Mouse (Mus musculus) stomach, embryonic 14.5 days (tissue): ENCODE results near the gene 9330161L09Rik. TPM values are rescaled to one million over a fixed set of nuclear protein-coding genes. Genes with fewer than 3 reads are reported as not detected.
A peak's percentile ranks its signal among the peaks of the same experiment; 100 is the strongest.

Experiments
- ATAC-seq: fragments of 200-750 bp; cut with Nextera tagmentation; 2 replicates; pipeline ENCODE4 v1.8.0; 2017; ENCODE audit warnings: low read depth, moderate TSS enrichment; ENCODE audit not compliant: insufficient number of reproducible peaks, insufficient read depth, low FRiP score
- H3K27ac ChIP-seq: fragments of 300-500 bp; sonication (generic); 2 replicates; pipeline ENCODE4 v1.5.1; 2014; ENCODE audit warnings: mild to moderate bottlenecking, low read length, moderate library complexity, mixed read lengths
- H3K27me3 ChIP-seq: fragments of 300-500 bp; sonication (generic); 2 replicates; pipeline ENCODE4 v1.6.1; 2014; ENCODE audit warnings: low read length, control low read depth, mixed read lengths; ENCODE audit not compliant: control insufficient read depth, insufficient read depth
- H3K36me3 ChIP-seq: fragments of 300-500 bp; sonication (generic); 2 replicates; pipeline ENCODE4 v1.6.1; 2014; ENCODE audit warnings: mild to moderate bottlenecking, control low read depth, low read length, moderate library complexity, mixed read lengths; ENCODE audit not compliant: control insufficient read depth, insufficient read depth
- H3K4me1 ChIP-seq: fragments of 300-500 bp; sonication (generic); 2 replicates; pipeline ENCODE4 v1.6.1; 2014; ENCODE audit warnings: low read length, control low read depth, mixed read lengths; ENCODE audit not compliant: control insufficient read depth, insufficient read depth
- H3K4me2 ChIP-seq: fragments of 300-500 bp; sonication (generic); replicated peaks from 2 replicates; pipeline ENCODE4 v1.6.1; 2014; ENCODE audit warnings: low read depth, low read length, control low read depth
- H3K4me3 ChIP-seq: fragments of 300-500 bp; sonication (generic); 2 replicates; pipeline ENCODE4 v1.5.1; 2014; ENCODE audit warnings: low read depth, low read length, control low read depth
- H3K9ac ChIP-seq: fragments of 300-500 bp; sonication (generic); replicated peaks from 2 replicates; pipeline ENCODE4 v1.6.1; 2014; ENCODE audit warnings: low read depth, mild to moderate bottlenecking, control low read depth, low read length, moderate library complexity, mixed read lengths
- H3K9me3 ChIP-seq: fragments of 300-500 bp; sonication (generic); 2 replicates; pipeline ENCODE4 v1.6.1; 2016; ENCODE audit warnings: low read depth, low read length, control low read depth; ENCODE audit not compliant: control insufficient read depth
- WGBS: fragments of 180-500 bp; shearing (Covaris S2); extraction: QIAGEN DNeasy Blood & Tissue Kit; methylation state at CpG from one replicate; pipeline ENCODE4 v1.1.7; 2014; 5-methylcytosine and 5-hydroxymethylcytosine counted together
- polyA plus RNA-seq: library from polyadenylated mRNA; unstranded; fragments of >200 nt; fragmentation: Nextera tagmentation; extraction: Ambion mirVana; gene quantifications from 2 replicates; pipeline ENCODE4 v1.2.1, GENCODE M21; 2014

The 9330161L09Rik gene
- polyA plus RNA-seq, 1 experiment from 2014 or later = 0.25 TPM

DNA sequence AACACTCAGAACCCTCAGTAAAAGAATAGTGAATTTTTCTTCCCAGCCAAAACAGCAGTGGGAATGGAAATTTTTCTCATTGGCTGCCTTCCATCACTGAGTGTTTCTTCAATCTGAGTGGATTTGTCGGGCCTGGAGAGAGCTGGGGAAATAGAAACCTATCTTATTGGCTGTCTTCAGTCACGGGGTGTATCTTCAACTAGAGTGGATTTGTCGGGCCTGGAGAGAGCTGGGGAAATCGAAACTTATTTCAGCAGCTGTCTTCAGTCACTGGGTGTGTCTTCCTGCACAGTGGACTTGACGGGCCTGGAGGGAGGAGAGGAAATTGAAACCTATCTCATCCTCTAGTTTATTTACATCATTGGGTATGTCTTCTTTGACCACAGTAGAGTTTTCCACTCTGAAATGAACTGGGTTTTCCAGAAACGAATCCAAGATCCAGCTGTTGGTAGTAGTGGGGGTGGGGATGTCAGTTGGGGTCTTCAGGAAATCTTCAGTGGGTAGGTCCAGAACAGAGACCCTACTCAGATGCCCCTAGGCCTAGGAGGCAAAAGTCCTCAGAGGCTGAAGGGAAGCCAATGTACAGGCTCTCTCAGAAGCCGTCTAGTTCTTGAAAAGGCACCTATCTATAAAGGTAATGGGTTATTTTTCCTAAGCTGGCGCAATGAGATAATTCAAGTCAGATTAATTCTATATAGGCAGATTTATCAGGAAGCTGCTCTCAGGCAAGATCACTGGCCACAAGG lies 26.5 kb upstream of the 9330161L09Rik start, which contains the start of gene Ifi27:
TSS of gene Ifi27 (plus strand) at position 226 of the 746 bp plus-strand sequence.
- peak within 1 kb of the TSS; percentile 22 for H3K4me3 ChIP-seq
- 42% methylated on average over 8 of the region's 8 CpGs for WGBS

DNA sequence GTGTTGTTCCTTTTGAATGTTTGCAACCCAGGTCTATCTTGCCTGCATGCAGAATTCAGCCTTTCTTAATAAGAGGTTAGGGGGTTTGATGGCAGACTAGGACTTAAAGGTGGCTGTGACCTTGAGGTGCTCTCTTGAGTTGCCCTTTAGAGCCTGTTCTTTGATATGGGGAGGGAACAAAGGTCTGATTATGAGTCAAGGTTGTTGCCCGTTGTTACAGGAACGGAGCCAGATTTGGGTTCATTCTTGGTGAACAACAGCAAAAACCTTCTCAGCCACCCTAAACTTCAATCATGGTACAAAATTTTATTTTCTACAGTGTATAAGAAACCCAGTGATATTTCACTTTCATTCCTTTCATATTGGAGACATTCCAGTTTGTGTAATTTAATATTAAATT lies 25.8 kb upstream of the 9330161L09Rik start:
- WGBS = 84% methylated on average over 2 of the region's 2 CpGs
- no peak for ATAC-seq
- H3K36me3 ChIP-seq = no peaks in the 10 kb centered on the region
- no peak overlapping the region for H3K4me3 ChIP-seq
- H3K9ac ChIP-seq = no peak overlapping the region
- H3K27me3 ChIP-seq = no peaks in the 10 kb centered on the region
- no peaks in the 10 kb centered on the region for H3K9me3 ChIP-seq
- 0 out of 2 replicates have a peak, but pooled peaks cover 3% of the 10 kb centered on the region for H3K4me1 ChIP-seq
- peak overlapping the region; percentile 67; the same call in 1 of the 2 replicates for H3K27ac ChIP-seq
- H3K4me2 ChIP-seq = no peak overlapping the region

More for the DNA sequence above, 26.5 kb upstream of the 9330161L09Rik start, which contains the start of gene Ifi27:
- H3K27me3 ChIP-seq = no peaks in the 10 kb centered on the region
- peak within 1 kb of the TSS; percentile 85 for H3K27ac ChIP-seq
- no peak within 1 kb of the TSS for H3K9ac ChIP-seq
- peak within 1 kb of the TSS; percentile 36 for H3K4me2 ChIP-seq
- 0 out of 2 replicates have a peak, but pooled peaks cover 3% of the 10 kb centered on the region for H3K4me1 ChIP-seq
- no peaks in the 10 kb centered on the region for H3K9me3 ChIP-seq
- H3K36me3 ChIP-seq = no peaks in the 10 kb centered on the region
- ATAC-seq = peak; percentile 95

DNA sequence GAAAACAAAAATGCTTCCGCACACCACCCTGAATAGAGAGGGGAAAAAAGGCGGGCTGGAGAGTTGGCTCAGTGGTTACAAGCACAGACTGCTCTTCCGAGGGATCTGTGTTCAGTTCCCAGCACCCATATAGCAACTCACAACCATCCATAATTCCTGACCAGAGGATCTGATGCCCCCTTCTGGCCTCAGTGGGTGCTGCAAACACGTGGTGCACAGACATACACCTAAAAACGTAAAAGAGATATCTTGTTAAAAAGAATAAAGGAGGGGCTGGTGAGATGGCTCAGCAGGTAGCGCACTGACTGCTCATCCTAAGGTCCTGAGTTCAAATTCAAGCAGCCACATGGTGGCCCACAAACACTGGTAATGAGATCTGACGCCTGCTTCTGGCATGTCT lies 19.1 kb upstream of the 9330161L09Rik start:
- Histone ChIP-seq H3K27me3 (no peaks in the 10 kb centered on the region), H3K4me2 (no peak overlapping the region), H3K36me3 (peaks cover 9% of the 10 kb centered on the region), H3K9me3 (no peaks in the 10 kb centered on the region), H3K9ac (no peak overlapping the region), H3K4me1 (peaks cover 18% of the 10 kb centered on the region), H3K4me3 (no peak overlapping the region), H3K27ac (no peak overlapping the region)
- ATAC-seq = no peak
- 91% methylated on average over 7 of the region's 7 CpGs for WGBS

DNA sequence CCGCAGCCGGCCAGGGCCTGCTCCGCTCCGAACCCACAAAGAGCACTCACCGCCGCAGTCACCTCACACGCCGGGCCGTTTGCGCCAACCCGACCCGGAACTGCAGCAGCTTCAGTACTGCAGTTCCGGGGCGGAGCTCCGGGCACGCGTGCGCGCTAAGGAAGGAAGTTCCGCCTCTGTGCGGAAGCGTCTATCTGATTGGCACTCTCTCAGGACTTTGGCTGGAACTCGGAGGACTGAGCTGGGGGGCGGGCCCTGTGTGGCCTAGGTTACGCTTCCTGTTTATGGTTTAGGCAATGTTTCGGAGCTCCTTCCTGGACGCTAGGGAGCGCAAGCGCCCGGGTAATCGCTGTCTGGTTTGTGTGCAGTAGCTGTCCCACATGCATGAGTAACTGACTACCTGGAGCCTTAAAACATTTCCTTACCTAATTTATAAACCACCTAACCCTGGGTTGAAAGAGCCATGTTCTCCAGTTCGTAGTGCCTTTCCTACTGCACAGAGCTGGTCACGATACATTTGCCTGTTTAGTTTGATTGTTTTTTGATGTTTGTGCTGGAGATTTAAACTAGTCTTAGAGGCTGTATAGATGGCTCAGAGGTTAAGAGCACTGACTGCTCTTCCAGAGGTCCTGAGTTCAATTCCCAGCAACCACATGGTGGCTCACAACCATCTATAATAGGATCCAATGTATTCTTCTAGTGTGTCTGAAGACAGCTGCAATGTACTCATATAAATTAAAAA lies 18.3 kb upstream of the 9330161L09Rik start, which contains the start of gene Ddx24:
TSS of gene Ddx24 (minus strand) at position 102 of the 742 bp plus-strand sequence.
- peak within 1 kb of the TSS; percentile 95 for H3K4me3 ChIP-seq
- ATAC-seq = peak; percentile 100
- peaks cover 19% of the 10 kb centered on the region for H3K4me1 ChIP-seq
- no peaks in the 10 kb centered on the region for H3K27me3 ChIP-seq
- under 1% methylated on average over 33 of the region's 33 CpGs for WGBS
- H3K9me3 ChIP-seq = no peaks in the 10 kb centered on the region
- no peak within 1 kb of the TSS for H3K27ac ChIP-seq
- peaks cover 9% of the 10 kb centered on the region for H3K36me3 ChIP-seq
- H3K4me2 ChIP-seq = peak within 1 kb of the TSS; percentile 91
- H3K9ac ChIP-seq = peak within 1 kb of the TSS; percentile 74

DNA sequence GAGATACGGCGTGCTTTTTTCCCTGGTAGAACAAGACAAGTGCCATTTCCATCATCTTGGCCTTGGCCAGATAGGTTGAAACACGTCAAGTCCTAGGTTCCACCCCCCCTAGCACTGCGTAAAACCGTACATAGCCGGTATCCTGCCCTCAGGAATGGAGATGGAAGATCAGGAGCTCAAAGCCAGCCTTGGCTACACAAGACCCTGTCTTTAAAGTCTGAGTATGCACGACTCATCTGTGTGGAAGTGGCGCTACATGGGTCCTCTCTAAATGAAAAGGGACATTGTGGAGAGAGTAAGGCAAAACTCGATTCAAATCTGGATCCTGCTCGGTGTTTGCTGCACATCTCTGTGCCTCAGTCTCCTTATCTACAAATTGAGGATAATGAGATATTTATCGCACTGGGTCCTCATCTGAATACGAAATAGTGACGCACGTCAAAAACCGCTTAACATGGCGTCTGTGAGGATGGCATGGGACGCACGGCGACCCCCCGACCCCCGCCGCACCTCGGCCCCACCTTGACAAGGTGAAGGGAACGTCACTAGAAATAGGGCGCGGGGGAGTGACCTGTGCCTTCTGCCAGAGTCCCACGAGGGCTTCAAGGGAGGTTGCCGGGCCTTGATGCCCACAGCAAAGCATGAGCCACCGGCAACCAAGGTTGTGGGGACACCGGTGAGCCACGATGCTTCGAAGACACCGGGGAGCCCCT lies 17.6 kb upstream of the 9330161L09Rik start:
- Histone ChIP-seq H3K4me3 (peak overlapping the region; percentile 95), H3K27me3 (no peaks in the 10 kb centered on the region), H3K4me1 (peaks cover 19% of the 10 kb centered on the region), H3K9me3 (no peaks in the 10 kb centered on the region), H3K36me3 (peaks cover 9% of the 10 kb centered on the region), H3K9ac (peak overlapping the region; percentile 74), H3K4me2 (peak overlapping the region; percentile 91), H3K27ac (no peak overlapping the region)
- 7% methylated on average over 33 of the region's 33 CpGs for WGBS
- no peak for ATAC-seq

DNA sequence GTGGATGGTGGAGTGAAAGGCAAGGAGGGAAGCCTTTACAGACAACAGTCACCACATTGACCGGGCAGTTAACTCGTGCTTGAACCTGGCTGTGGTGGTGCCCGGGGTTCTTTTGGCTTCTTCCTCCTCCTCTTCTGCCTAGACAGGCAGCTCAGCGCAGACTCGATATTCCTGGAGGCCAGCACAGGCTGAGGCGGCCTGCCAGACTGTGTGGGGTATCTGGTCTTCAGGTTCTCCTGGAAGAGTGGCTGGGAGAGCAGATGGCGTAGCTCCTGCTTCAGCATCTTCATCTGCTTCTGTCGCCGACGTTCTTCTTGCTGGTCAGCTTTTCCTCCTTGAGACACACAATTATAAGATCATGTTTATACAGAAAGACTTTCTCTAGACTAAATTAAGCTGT lies 524 bp upstream of the 9330161L09Rik start:
- Histone ChIP-seq H3K36me3 (peaks cover 68% of the 10 kb centered on the region), H3K4me2 (no peak overlapping the region), H3K4me1 (no peaks in the 10 kb centered on the region), H3K9me3 (no peaks in the 10 kb centered on the region), H3K4me3 (no peak overlapping the region), H3K27me3 (no peaks in the 10 kb centered on the region), H3K27ac (no peak overlapping the region), H3K9ac (no peak overlapping the region)
- WGBS = 87% methylated on average over 10 of the region's 10 CpGs
- no peak for ATAC-seq

DNA sequence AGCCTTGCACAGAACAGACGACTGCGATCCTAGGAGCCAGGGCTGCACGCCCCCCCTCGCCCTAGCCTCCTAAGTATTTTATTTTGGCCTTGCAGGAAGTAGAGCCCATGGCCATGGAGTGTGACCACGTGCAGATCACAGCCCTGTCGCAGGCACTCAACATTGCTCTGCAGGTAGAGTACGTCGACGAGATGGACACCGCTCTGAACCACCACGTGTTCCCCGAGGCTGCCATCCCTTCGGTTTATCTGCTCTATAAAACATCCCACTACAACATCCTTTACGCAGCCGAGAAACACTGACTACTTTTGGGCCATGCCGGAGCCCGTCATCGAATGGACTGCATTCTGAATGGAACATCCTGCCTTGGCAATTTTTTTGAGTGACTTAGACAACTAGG lies 3.5 kb downstream of the 9330161L09Rik start:
- Histone ChIP-seq H3K36me3 (peaks cover 38% of the 10 kb centered on the region), H3K4me3 (no peak overlapping the region), H3K27me3 (no peaks in the 10 kb centered on the region), H3K9ac (no peak overlapping the region), H3K9me3 (no peaks in the 10 kb centered on the region), H3K4me1 (no peaks in the 10 kb centered on the region), H3K4me2 (no peak overlapping the region), H3K27ac (no peak overlapping the region)
- 89% methylated on average over 18 of the region's 18 CpGs for WGBS
- ATAC-seq = no peak

DNA sequence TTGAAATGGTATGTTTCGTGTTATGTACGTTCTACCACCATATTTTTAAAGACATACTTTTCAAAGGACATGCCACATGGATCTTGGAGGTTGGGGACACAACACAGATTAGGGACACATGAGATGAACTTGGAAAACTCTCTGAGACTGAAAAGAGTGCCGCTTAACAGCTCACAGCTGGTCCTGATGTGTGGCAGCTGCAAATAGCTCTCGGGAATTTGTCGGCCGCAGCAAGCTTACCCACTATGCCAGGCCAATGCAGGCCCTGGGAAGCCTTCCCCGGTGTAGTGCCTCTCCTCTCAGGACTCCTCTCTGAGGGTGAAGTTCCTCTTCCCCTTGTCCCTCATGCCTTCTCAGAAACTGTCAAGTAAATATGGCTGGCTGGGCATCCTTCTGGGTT lies 10.9 kb downstream of the 9330161L09Rik start:
- H3K9ac ChIP-seq = no peak overlapping the region
- H3K27ac ChIP-seq = no peak overlapping the region
- no peak for ATAC-seq
- no peak overlapping the region for H3K4me2 ChIP-seq
- 65% methylated on average over 7 of the region's 7 CpGs for WGBS
- no peaks in the 10 kb centered on the region for H3K27me3 ChIP-seq
- no peaks in the 10 kb centered on the region; the same call in 1 of the 2 replicates for H3K36me3 ChIP-seq
- no peak overlapping the region for H3K4me3 ChIP-seq
- H3K9me3 ChIP-seq = no peaks in the 10 kb centered on the region
- H3K4me1 ChIP-seq = no peaks in the 10 kb centered on the region
